Mouse (Mus musculus) olfactory bulb, adult 2 months (tissue): ENCODE measurements around the gene Abca3. TPM values are rescaled to one million over a fixed set of nuclear protein-coding genes. Genes with fewer than 3 reads are reported as not detected.

Experiments
- H3K27ac ChIP-seq: fragments of 200-500 bp; 2 replicates; pipeline ENCODE4 v1.5.1; 2012; ENCODE audit warnings: low read depth, low read length; ENCODE audit not compliant: insufficient read depth
- H3K4me1 ChIP-seq: fragments of 200-500 bp; 2 replicates; pipeline ENCODE4 v1.6.1; 2012; ENCODE audit warnings: low read length; ENCODE audit not compliant: control insufficient read depth, insufficient read depth
- H3K4me3 ChIP-seq: fragments of 200-500 bp; 2 replicates; pipeline ENCODE4 v1.5.1; 2012; ENCODE audit warnings: mild to moderate bottlenecking, low read depth, low read length, moderate library complexity; ENCODE audit not compliant: insufficient read depth
- CTCF ChIP-seq: fragments of 200-500 bp; IDR thresholded peaks from 2 replicates; pipeline ENCODE4 v1.5.1; 2012; ENCODE audit warnings: low read depth, mild to moderate bottlenecking, low read length, moderate library complexity; ENCODE audit not compliant: insufficient read depth
- POLR2A ChIP-seq: fragments of 200-500 bp; IDR thresholded peaks from 2 replicates; pipeline ENCODE4 v1.6.1; 2012; ENCODE audit warnings: mild to moderate bottlenecking, low read depth, low read length, moderate library complexity; ENCODE audit not compliant: insufficient read depth
- WGBS: fragments of 180-500 bp; shearing (Covaris S2); methylation state at CpG from one replicate; pipeline ENCODE4 v1.1.7; 2018; 5-methylcytosine and 5-hydroxymethylcytosine counted together
- polyA plus RNA-seq: library from polyadenylated mRNA; stranded (reverse); fragments of >200 nt; gene quantifications from 2 replicates; pipeline ENCODE4 v1.2.4, GENCODE M21; 2012; ENCODE audit warnings: low replicate concordance; ENCODE audit not compliant: missing spikeins, insufficient read depth, insufficient read length

Abca3 gene
- 91.3 TPM in 1 of 2 replicates, not detected in the other for polyA plus RNA-seq

- WGBS, result under 1% methylated on average over 55 of the region's 55 CpGs
- Histone ChIP-seq H3K4me1 (peaks cover 19% of the 10 kb centered on the region), H3K27ac (peak within 1 kb of the TSS; percentile 13), H3K4me3 (peak within 1 kb of the TSS; percentile 76)
- TF ChIP-seq POLR2A, result peak; percentile 56; the same call in 1 of the 2 replicates
- TF ChIP-seq CTCF, result peak; percentile 82
Measured at GRCm38 (mm10) chr17:24351760-24352357, at the start of gene Abca3. Abca3 (plus strand) TSS chr17:24351950.

DNA sequence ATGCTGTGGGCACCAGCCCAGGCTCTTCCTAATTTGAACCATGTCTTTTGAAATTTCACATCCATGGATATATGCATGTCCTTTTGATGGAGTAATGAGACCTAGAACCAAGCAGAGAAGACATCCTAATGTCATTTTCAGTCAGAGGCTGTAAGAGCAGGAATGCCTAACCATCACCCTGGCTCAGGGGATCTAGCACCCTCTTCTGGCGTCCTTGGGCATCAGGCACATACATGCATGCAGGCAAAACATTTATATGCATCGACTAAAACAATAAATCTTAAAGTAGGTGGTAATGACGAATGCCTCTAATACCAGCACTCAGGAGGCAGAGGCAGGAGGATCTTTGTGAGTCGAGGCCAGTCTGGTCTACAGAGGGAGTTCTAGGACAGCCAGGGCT, 44.2 kb upstream of the Abca3 start:
- no peaks in the 10 kb centered on the region for H3K4me1 ChIP-seq
- no peak overlapping the region for H3K27ac ChIP-seq
- 45% methylated on average over 4 of the region's 4 CpGs for WGBS
- TF ChIP-seq CTCF (no peak), POLR2A (no peak)
- no peak overlapping the region for H3K4me3 ChIP-seq

GRCm38 (mm10) chr17:24320826-24321225, 30.9 kb upstream of the Abca3 start:
- TF ChIP-seq POLR2A (no peak), CTCF (no peak)
- Histone ChIP-seq H3K27ac (no peak overlapping the region), H3K4me3 (no peak overlapping the region), H3K4me1 (no peaks in the 10 kb centered on the region)
- WGBS, result 61% methylated on average over 3 of the region's 3 CpGs

DNA sequence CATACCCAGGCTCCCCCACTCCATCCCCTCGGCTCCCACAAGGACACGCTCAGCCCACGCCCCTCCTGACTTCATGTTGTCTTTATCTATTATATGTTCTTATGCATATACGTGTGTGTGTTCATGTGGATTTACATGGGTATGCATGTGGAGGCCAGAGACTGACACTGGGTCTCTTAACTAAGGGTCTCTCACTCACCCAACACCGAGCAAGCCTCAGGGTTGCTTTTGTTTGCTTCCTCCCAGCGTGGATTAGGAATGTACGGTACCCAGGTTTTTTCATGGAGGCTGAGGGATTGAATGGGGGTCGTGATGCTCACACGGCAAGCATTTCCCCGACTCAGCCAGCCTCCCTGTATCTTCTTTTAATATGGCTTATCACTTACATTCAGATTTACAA, 26.7 kb upstream of the Abca3 start:
- H3K27ac ChIP-seq, result no peak overlapping the region
- WGBS, result 84% methylated on average over 10 of the region's 10 CpGs
- TF ChIP-seq CTCF (no peak), POLR2A (no peak)
- no peaks in the 10 kb centered on the region for H3K4me1 ChIP-seq
- no peak overlapping the region for H3K4me3 ChIP-seq

GRCm38 (mm10) chr17:24327656-24328055, 24.1 kb upstream of the Abca3 start:
- H3K4me1 ChIP-seq, result no peaks in the 10 kb centered on the region
- no peak overlapping the region for H3K4me3 ChIP-seq
- no peak overlapping the region for H3K27ac ChIP-seq
- no peak for TF ChIP-seq POLR2A
- no peak for TF ChIP-seq CTCF
- 69% methylated on average over 7 of the region's 7 CpGs for WGBS

- no peak for TF ChIP-seq CTCF
- TF ChIP-seq POLR2A, result no peak
- Histone ChIP-seq H3K4me3 (no peak overlapping the region), H3K4me1 (no peaks in the 10 kb centered on the region), H3K27ac (no peak overlapping the region)
- 87% methylated on average over 8 of the region's 8 CpGs for WGBS
Measured at GRCm38 (mm10) chr17:24344672-24345071, 7.1 kb upstream of the Abca3 start.

DNA sequence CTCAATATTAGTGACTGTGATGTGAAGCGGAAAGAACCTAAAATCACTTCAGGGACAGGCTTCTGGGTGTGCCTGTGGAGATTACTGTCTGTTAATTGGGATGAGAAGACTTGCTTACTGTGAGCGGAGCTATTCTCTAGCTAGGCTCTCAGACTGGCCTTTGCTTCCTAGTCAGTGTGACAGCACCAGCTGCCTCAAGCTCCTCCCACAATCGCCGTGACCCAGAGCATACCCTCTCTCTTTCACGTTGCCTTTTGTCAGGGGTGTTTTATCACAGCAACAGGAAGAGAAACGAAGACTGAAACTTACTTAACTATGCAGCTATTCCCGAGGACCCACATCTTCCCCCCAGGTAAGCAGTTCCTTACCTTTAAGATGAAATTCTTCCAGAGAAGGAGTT, 4.9 kb upstream of the Abca3 start:
- Histone ChIP-seq H3K27ac (no peak overlapping the region), H3K4me1 (peaks cover 6% of the 10 kb centered on the region), H3K4me3 (no peak overlapping the region)
- 44% methylated on average over 7 of the region's 7 CpGs for WGBS
- no peak for TF ChIP-seq CTCF
- no peak for TF ChIP-seq POLR2A

- Histone ChIP-seq H3K4me1 (peaks cover 10% of the 10 kb centered on the region), H3K27ac (no peak overlapping the region), H3K4me3 (no peak overlapping the region)
- TF ChIP-seq CTCF, result no peak
- no peak for TF ChIP-seq POLR2A
- 60% methylated on average over 2 of the region's 2 CpGs for WGBS
Measured at GRCm38 (mm10) chr17:24349176-24349575, 2.6 kb upstream of the Abca3 start.

DNA sequence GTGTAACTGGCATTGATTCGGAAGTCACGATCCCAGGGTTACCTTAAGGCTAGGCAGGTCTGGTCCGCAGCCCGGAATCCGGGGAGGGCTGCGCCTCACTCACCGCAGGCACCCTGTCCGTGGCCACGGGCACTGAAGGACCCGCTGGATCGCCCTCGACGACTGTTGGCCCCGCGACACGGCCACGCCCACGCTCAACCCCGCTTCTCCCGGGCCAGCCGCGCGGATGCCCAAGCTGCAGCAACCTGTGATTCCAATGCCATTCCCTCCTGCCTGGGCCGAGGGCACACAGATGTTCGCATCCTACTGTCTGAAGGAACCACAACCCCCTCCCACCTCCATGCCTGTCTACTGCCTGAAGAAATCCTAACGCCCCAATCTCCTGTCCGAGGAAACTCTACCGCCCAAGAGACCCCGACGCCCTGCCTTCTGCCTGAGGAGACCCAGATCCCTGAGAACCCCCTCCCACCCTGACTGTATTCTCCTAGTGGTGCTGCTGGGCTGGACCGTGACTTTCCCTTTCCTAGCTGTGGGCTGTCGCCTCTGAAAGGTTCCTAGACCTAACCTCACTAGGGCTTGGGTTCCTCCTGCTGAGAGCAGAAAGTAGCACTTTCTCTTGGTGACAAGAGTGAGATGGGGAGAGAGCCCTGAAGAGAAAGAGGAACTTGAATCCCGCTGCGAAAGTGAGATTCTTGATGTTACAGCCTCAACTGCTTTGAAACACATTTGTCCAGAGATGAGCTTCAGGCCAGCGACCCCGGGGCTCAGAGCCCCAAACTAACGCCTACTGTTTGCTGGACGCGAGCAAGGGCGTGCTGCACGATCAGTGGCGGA, 607 bp upstream of the Abca3 start, which contains the start of gene Abca17:
Gene Abca17 (minus strand): TSS at position 143 of the 834 bp plus-strand sequence.
- Histone ChIP-seq H3K27ac (peak within 1 kb of the TSS; percentile 8; the same call in 1 of the 2 replicates), H3K4me1 (peaks cover 19% of the 10 kb centered on the region), H3K4me3 (peak within 1 kb of the TSS; percentile 76)
- 5% methylated on average over 42 of the region's 42 CpGs for WGBS
- TF ChIP-seq POLR2A (no peak), CTCF (no peak)
